Mouse (Mus musculus): ENCODE results near the gene Rnf222.
"Not testable (repeated sequence)": the region's sequence is repeated elsewhere in the genome, so short reads cannot be mapped to it uniquely, and the experiment has no call there.

Rnf222 gene

DNA sequence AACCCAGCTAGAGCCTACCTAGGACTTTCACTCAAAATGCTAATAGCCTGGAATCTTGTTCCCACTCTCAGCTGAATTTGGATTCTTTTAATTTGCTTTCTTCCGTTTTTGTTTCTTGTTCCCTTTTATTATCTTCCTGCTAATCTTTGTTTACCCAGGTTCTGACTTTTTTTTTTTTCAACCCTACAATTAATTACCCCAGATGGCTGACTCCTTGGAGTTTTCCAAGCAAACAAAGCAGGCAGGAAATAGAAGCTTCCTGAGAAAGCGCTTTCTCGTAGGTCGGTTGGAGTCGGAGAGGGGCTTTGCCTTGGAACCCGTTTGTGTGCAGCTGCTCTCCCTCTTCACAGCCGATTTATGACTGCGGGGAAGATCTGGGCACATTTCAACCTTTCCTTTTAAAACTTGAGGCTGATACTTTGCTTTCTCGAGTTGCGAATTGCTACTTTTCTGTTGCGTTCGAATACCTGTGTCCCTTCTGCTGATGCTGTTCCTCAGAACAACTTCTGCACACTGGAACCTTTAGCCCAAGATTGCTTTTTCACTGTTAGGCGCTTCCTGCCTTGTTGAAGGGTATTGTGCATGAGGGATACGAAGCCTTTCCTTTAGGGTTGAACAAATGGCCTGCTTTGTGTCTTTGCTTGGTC lies 23.3 kb downstream of the Rnf222 start:
- DNase-seq: no peak

DNA sequence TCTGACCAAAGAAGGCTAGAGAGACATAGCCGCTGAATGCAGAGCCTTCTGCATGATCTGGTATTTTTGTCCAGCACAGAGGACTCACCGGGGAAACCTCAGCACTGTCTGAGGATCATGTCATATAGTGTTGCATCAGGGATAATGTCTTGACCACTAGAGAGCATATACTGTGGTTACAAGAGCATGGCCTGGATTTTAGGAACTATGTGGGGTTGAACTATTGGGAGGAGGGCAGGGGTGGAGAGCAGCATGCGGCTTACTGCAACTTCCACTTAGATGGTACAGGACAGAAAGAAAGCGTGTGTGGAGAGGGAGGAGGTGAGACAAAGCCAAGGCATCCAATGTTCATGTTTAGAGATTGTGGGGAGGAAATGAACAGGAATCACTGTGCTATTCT lies 26.2 kb downstream of the Rnf222 start:
- DNase-seq: no peak

DNA sequence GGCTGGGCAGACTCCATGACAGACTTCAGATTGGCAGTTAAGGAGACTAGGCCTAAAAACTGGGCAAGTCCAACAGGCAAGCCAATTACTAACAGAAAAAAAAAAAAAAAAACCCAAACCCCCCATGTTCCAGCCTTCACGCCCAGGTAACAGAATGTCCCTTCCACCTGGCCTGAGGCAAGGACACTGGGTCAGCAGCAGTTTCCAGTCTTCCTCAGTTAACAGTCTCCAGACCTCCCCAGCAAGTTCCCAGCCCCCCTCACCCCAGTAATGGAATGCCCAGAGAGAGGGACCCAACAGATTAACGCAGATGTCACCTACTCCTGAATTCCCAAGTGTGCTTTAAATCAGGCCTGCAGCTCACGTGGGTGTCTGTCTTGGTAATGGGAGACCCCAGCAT lies 34.8 kb downstream of the Rnf222 start:
- no peak for DNase-seq

- no peak for DNase-seq
Measured at GRCm38 (mm10) chr11:68924749-68925148, 36.4 kb downstream of the Rnf222 start.

DNA sequence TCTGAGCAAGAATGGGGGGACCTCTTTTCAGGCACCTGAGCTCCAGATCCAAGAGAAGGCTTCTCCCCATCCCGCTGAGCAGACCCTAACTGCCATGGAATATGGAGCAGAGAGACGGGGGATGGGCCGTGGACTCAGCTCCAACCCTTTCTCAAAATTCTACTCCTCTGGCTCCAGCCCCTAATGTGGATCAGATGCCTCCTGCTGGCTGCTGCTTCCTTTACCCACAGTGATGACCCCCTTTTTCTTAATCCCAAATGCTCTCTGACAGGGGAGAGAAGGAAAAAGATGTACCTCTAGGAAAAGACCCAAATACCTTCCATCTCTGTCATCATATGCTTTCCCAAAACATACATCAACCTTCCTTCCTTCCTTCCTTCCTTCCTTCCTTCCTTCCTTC lies 38.6 kb downstream of the Rnf222 start, which contains the start of gene Odf4:
Gene Odf4 (minus strand): TSS at position 101 of the 400 bp plus-strand sequence.
- DNase-seq: no peak

DNA sequence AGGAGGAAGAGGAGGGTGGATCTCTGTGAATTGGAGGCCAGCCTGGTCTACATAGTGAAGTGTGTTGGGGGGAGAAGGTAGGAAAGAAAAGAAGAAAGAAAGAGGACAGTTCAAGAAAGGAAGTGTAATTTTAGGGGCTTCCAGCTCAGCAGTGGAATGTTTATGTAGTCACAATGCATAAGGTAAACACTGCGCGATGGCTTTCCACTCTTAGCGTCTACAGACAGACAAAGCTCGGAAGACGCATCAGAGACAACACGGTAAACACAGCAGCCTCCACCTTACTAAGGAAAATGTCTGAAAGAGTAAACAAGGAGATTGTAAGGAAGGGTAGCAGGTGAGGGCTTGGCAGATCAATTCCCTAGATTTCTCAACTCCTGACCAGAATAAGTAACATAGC lies 41.6 kb downstream of the Rnf222 start:
- no peak for DNase-seq

DNA sequence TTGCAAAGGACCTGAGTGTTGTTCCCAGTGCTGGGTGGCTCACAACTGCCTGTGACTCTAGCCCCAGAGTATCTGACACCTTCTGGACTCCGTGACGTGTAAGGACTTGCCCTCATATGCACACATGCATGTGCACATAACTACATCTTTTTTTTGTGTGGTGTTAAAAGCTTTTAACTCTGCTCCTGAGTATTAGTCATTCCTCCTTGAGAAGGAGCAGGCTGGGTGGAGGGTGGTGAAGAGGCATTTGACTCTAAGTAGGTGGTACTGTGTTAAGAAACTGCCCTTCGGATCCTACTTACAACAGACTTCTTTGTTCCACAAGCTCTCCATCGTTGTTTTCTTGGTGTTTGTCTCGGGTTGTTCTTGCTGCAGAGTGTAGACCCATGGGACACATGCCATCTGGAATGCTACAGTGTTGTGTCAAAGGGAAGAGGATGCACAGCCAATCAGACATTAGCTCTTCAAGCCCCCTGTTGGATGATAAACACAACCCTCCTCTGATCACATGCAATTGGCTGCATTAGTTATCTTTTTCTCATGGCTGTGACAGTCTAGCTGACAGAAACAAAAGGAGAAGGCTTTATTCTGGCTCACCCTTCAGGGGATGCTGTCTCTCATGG lies 45.6 kb downstream of the Rnf222 start:
- DNase-seq: no peak

GRCm38 (mm10) chr11:68936951-68937350 lies 48.6 kb downstream of the Rnf222 start:
- DNase-seq: not testable (repeated sequence)

DNA sequence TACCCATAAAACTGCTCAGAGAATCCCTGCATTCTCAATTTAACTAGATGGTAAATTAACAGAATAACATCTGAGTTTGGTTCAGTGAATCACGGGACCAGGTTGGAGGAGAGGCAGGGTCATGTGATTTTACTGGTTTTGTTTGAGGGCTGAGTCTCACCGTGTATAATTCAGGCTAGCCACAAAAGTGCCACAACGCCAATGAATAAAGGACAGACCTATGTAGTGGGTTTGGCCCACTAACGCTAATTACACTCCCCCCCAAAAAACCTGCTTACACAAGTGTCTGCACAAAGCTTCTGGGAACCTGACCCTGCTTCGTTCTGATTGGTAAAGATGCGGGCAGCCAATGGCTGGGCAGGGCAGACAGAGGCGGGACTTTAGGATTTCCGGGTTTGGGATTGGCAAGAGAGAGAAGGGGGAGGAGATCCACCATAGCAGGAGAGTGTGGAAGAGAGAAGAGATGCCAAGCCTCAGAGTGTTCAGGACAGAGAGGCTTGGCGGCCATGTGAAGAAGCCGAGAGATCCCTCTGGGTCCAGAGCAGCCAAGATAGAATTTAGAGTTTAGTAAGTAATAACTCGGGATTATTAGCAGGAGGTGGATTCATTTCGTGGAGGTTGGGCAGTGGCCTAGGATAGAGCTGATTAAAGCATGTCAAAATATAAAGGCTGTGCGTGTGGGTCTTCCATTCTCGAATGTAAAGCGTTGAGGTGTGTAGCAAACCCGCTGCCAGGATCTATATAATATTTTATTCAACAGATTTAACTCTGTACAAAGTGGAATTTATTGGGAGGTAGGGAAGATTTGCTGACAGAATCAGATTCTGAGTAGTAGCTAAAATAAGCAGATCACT lies 51.3 kb downstream of the Rnf222 start:
- peak; percentile 78 to 84 for DNase-seq

DNA sequence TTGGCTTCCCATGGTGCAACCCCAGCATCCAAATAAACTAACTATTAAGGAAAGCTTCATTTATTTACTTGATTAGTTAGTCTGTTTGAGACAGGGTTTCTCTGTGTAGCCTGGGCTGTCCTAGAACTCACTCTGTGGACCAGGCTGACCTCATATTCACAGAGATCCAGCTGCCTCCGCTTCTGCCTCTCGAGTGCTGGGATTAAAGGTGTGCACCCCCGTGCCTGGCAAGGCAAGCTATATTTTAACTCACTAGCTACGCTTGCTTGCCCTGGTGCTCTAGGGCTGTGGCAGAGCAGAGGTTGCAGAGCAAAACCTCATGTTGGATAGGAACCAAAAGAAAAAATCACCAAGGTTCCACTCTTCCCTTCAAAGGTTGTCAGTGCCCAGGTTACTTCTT lies 52.2 kb downstream of the Rnf222 start:
- no peak for DNase-seq

DNA sequence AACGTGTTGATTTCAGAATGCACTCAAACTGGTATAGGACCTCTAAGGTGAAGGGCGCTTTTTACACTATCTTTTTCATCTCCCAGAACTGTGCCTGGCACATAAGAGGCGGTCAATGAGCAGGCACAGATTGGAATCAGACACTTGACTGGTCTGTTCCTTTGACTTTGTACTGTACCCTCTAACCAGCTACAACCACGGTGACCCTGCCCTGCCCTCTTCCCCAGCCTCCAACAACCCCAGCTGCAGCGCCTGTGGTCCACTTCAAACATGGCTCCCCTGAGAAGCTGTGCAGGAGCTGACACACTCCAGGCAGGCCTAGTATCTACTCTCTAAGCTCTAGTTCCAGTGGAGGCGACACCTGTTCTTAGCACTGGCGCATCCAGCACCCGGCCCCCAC lies 54.4 kb downstream of the Rnf222 start:
- DNase-seq: no peak

- no peak for DNase-seq
Measured at GRCm38 (mm10) chr11:68945245-68945644, 56.9 kb downstream of the Rnf222 start.
